8 mouse cellular contexts compared by ENCODE assay signal in genomic region chr3:87617811-87618130, GRCm38 (mm10). TPM values are rescaled to one million over a fixed set of nuclear protein-coding genes. Genes with fewer than 3 reads are reported as not detected.
DNase-seq lines count a peak whose midpoint lies in the region; ATAC-seq and TF ChIP-seq lines count a peak whose summit lies in the region.

No protein-coding gene starts in this region.

- no peak for ATAC-seq in heart, embryonic 13.5 days (ENCODE audit: extremely low read depth, insufficient number of reproducible peaks, low FRiP score, low TSS enrichment)
- no peak for ATAC-seq in forebrain, embryonic 14.5 days
- ATAC-seq in liver, embryonic 15.5 days (ENCODE audit: insufficient read depth) = no peak

- peak overlapping the region; percentile 93 for H3K9ac ChIP-seq in heart, embryonic 13.5 days
- peak overlapping the region; percentile 86 for H3K9ac ChIP-seq in ES-Bruce4 (ENCODE audit: low read depth, poor library complexity, severe bottlenecking)
- peak overlapping the region; percentile 91 for H3K9ac ChIP-seq in forebrain, embryonic 14.5 days (ENCODE audit: low read length)
- H3K9ac ChIP-seq in liver, embryonic 15.5 days = peak overlapping the region; percentile 67

- peak overlapping the region; percentile 66 for H3K4me3 ChIP-seq in heart, embryonic 13.5 days
- peak overlapping the region; percentile 91 for H3K4me3 ChIP-seq in ES-Bruce4 (ENCODE audit: low read depth, low read length)
- H3K4me3 ChIP-seq in forebrain, embryonic 14.5 days (ENCODE audit: low read depth, low read length) = peak overlapping the region; percentile 68
- H3K4me3 ChIP-seq in liver, embryonic 15.5 days (replicated peaks) = peak overlapping the region; percentile 72

- TF ChIP-seq POLR2A in ES-Bruce4 (IDR thresholded peaks at IDR 0.05; ENCODE audit: insufficient read depth, low read length) = no peak

- intact Hi-C loops in left cerebral cortex, postnatal 10 days (cut with DNase I) = no loop called here

- no peaks in the 10 kb centered on the region; the same call in 1 of the 2 replicates for H3K27me3 ChIP-seq in heart, embryonic 13.5 days (replicated peaks)
- peaks cover 2% of the 10 kb centered on the region; the same call in 1 of the 2 replicates for H3K27me3 ChIP-seq in ES-Bruce4 (ENCODE audit: control insufficient read depth, insufficient read depth, low read length, poor library complexity, severe bottlenecking)
- no peaks in the 10 kb centered on the region for H3K27me3 ChIP-seq in forebrain, embryonic 14.5 days (replicated peaks; ENCODE audit: control insufficient read depth, insufficient read depth, low read length)
- H3K27me3 ChIP-seq in liver, embryonic 15.5 days = peaks cover 39% of the 10 kb centered on the region

- WGBS in heart, embryonic 13.5 days = 2% methylated on average over 6 of the region's 6 CpGs
- WGBS in forebrain, embryonic 14.5 days = 2% methylated on average over 6 of the region's 6 CpGs
- 3% methylated on average over 6 of the region's 6 CpGs for WGBS in liver, embryonic 15.5 days (ENCODE audit: insufficient replicate concordance)

- DNase-seq in heart, postnatal 4 days = no peak
- DNase-seq in forebrain, embryonic 14.5 days (ENCODE audit: low spot score) = no peak
- no peak for DNase-seq in left cerebral cortex, postnatal 10 days (ENCODE audit: extremely low spot score in 1 of 2, low spot score in 2 of 2)
- DNase-seq in thymus, postnatal 36 days = no peak
- DNase-seq in retina, postnatal 1 day = no peak

- no peaks in the 10 kb centered on the region for H3K9me3 ChIP-seq in heart, embryonic 13.5 days
- no peaks in the 10 kb centered on the region for H3K9me3 ChIP-seq in ES-Bruce4 (replicated peaks; ENCODE audit: control insufficient read depth, insufficient read depth, low read length, poor library complexity, severe bottlenecking)
- H3K9me3 ChIP-seq in forebrain, embryonic 14.5 days (replicated peaks; ENCODE audit: control insufficient read depth, low read length) = no peaks in the 10 kb centered on the region
- H3K9me3 ChIP-seq in liver, embryonic 15.5 days (replicated peaks) = no peaks in the 10 kb centered on the region

- no peak for TF ChIP-seq CTCF in ES-Bruce4 (IDR thresholded peaks at IDR 0.05; ENCODE audit: low read depth, low read length)

- H3K4me1 ChIP-seq in heart, embryonic 13.5 days = peaks cover 49% of the 10 kb centered on the region
- no peaks in the 10 kb centered on the region for H3K4me1 ChIP-seq in ES-Bruce4 (ENCODE audit: control insufficient read depth, insufficient read depth, low read length)
- peaks cover 29% of the 10 kb centered on the region for H3K4me1 ChIP-seq in forebrain, embryonic 14.5 days (ENCODE audit: control insufficient read depth, insufficient read depth, low read length)
- H3K4me1 ChIP-seq in liver, embryonic 15.5 days (replicated peaks) = peaks cover 30% of the 10 kb centered on the region

- TF ChIP-seq EP300 in ES-Bruce4 (IDR thresholded peaks at IDR 0.05; ENCODE audit: insufficient read depth, low read depth, low read length) = no peak

- peak overlapping the region; percentile 95 for H3K4me2 ChIP-seq in heart, embryonic 13.5 days
- H3K4me2 ChIP-seq in forebrain, embryonic 14.5 days (ENCODE audit: low read length) = peak overlapping the region; percentile 98
- peak overlapping the region; percentile 86 for H3K4me2 ChIP-seq in liver, embryonic 15.5 days

- no peaks in the 10 kb centered on the region for H3K36me3 ChIP-seq in heart, embryonic 13.5 days
- H3K36me3 ChIP-seq in ES-Bruce4 (ENCODE audit: control insufficient read depth, insufficient read depth, low read length, poor library complexity, severe bottlenecking) = no peaks in the 10 kb centered on the region
- no peaks in the 10 kb centered on the region for H3K36me3 ChIP-seq in forebrain, embryonic 14.5 days (ENCODE audit: control insufficient read depth, insufficient read depth, low read length)
- no peaks in the 10 kb centered on the region for H3K36me3 ChIP-seq in liver, embryonic 15.5 days (replicated peaks)

- peak overlapping the region; percentile 91 for H3K27ac ChIP-seq in heart, embryonic 13.5 days (replicated peaks)
- H3K27ac ChIP-seq in ES-Bruce4 (ENCODE audit: insufficient read depth, low read length) = no peak overlapping the region
- peak overlapping the region; percentile 89 for H3K27ac ChIP-seq in forebrain, embryonic 14.5 days (ENCODE audit: low read depth, low read length)
- peak overlapping the region; percentile 65 for H3K27ac ChIP-seq in liver, embryonic 15.5 days (replicated peaks)

RNA-seq across cellular contexts. Expression of gene Arhgef11, which starts 0.4 kb away (rescaled TPM):
- 7.7 and 8.3 TPM in 2 replicates for polyA plus RNA-seq in heart, embryonic 13.5 days (2015; fragmentation: Nextera tagmentation; extraction: Ambion mirVana)
- 10 to 100 TPM; 22.6 to 22.8 TPM for total RNA-seq in heart, postnatal 4 days (2021)
- polyA plus RNA-seq in ES-Bruce4 (2011; ENCODE audit: insufficient read depth, insufficient read length, low read depth, missing spikeins) = 14.6 and 16.7 TPM in 2 replicates
- polyA plus RNA-seq in forebrain, embryonic 14.5 days (2014; fragmentation: Nextera tagmentation; extraction: Ambion mirVana) = 16.9 and 20.8 TPM in 2 replicates
- 2.7 and 3.7 TPM in 2 replicates for polyA plus RNA-seq in liver, embryonic 15.5 days (2015; fragmentation: Nextera tagmentation; extraction: Ambion mirVana)
- 10 to 100 TPM; 45.7 to 49.6 TPM for total RNA-seq in left cerebral cortex, postnatal 10 days (2021)
